Mouse (Mus musculus) neural tube, embryonic 11.5 days (tissue): ENCODE measurements around the gene Nwd2. TPM values are rescaled to one million over a fixed set of nuclear protein-coding genes. Genes with fewer than 3 reads are reported as not detected.

Experiments used
- ATAC-seq: fragments of 200-750 bp; cut with Nextera tagmentation; 2 replicates; pipeline ENCODE4 v1.8.0; 2017; ENCODE audit warnings: moderate number of reproducible peaks, mild to moderate bottlenecking, moderate TSS enrichment, moderate library complexity; ENCODE audit not compliant: insufficient read depth, low FRiP score, low TSS enrichment
- DNase-seq: peaks from one replicate; pipeline ENCODE4 v3.0.0-alpha.2; 2015; ENCODE audit warnings: low spot score
- H3K27ac ChIP-seq: fragments of 300-500 bp; sonication (generic); 2 replicates; pipeline ENCODE4 v1.5.1; 2014; ENCODE audit warnings: low read depth, mild to moderate bottlenecking, low read length
- H3K27me3 ChIP-seq: fragments of 300-500 bp; sonication (generic); 2 replicates; pipeline ENCODE4 v1.6.1; 2014; ENCODE audit warnings: mild to moderate bottlenecking, low read length, mixed read lengths; ENCODE audit not compliant: control insufficient read depth, insufficient read depth
- H3K36me3 ChIP-seq: fragments of 300-500 bp; sonication (generic); 2 replicates; pipeline ENCODE4 v1.6.1; 2014; ENCODE audit warnings: mild to moderate bottlenecking, low read length, moderate library complexity, mixed read lengths; ENCODE audit not compliant: control insufficient read depth, insufficient read depth
- H3K4me1 ChIP-seq: fragments of 300-500 bp; sonication (generic); 2 replicates; pipeline ENCODE4 v1.6.1; 2014; ENCODE audit warnings: low read length, mixed read lengths; ENCODE audit not compliant: control insufficient read depth, insufficient read depth
- H3K4me2 ChIP-seq: fragments of 300-500 bp; sonication (generic); 2 replicates; pipeline ENCODE4 v1.6.1; 2014; ENCODE audit warnings: low read depth, mild to moderate bottlenecking, moderate library complexity
- H3K4me3 ChIP-seq: fragments of 300-500 bp; sonication (generic); 2 replicates; pipeline ENCODE4 v1.5.1; 2014; ENCODE audit warnings: low read depth, low read length
- H3K9ac ChIP-seq: fragments of 300-500 bp; sonication (generic); 2 replicates; pipeline ENCODE4 v1.6.1; 2014; ENCODE audit warnings: mild to moderate bottlenecking, low read length
- H3K9me3 ChIP-seq: fragments of 300-500 bp; sonication (generic); 2 replicates; pipeline ENCODE4 v1.6.1; 2016; ENCODE audit warnings: low read length; ENCODE audit not compliant: control insufficient read depth
- WGBS: fragments of 180-500 bp; shearing (Covaris S2); extraction: QIAGEN DNeasy Blood & Tissue Kit; methylation state at CpG from one replicate; pipeline ENCODE4 v1.1.7; 2014; 5-methylcytosine and 5-hydroxymethylcytosine counted together
- polyA plus RNA-seq: library from polyadenylated mRNA; unstranded; fragments of >200 nt; fragmentation: Nextera tagmentation; extraction: Ambion mirVana; gene quantifications from 2 replicates; pipeline ENCODE4 v1.2.1, GENCODE M21; 2014

The Nwd2 gene
- polyA plus RNA-seq, 1 experiment from 2014 or later, result 5.6 TPM

GRCm38 (mm10) chr5:63819519-63819918 is 170.6 kb downstream of the Nwd2 start:
- H3K4me3 ChIP-seq, result no peak overlapping the region
- WGBS, result 77% methylated on average over 6 of the region's 6 CpGs
- no peaks in the 10 kb centered on the region for H3K36me3 ChIP-seq
- no peaks in the 10 kb centered on the region for H3K9me3 ChIP-seq
- no peak for ATAC-seq
- no peaks in the 10 kb centered on the region for H3K4me1 ChIP-seq
- no peak overlapping the region for H3K9ac ChIP-seq
- H3K27ac ChIP-seq, result no peak overlapping the region
- no peak overlapping the region for H3K4me2 ChIP-seq
- no peak for DNase-seq
- no peaks in the 10 kb centered on the region for H3K27me3 ChIP-seq

- H3K27me3 ChIP-seq, result no peaks in the 10 kb centered on the region
- 92% methylated on average over 5 of the region's 5 CpGs for WGBS
- H3K36me3 ChIP-seq, result no peaks in the 10 kb centered on the region
- H3K4me1 ChIP-seq, result no peaks in the 10 kb centered on the region
- H3K27ac ChIP-seq, result no peak overlapping the region
- ATAC-seq (no peak), DNase-seq (no peak)
- H3K9me3 ChIP-seq, result no peaks in the 10 kb centered on the region
- H3K4me3 ChIP-seq, result no peak overlapping the region
- H3K9ac ChIP-seq, result no peak overlapping the region
- no peak overlapping the region for H3K4me2 ChIP-seq
These were observed 172.3 kb downstream of the Nwd2 start for GRCm38 (mm10) chr5:63821176-63821575.

DNA sequence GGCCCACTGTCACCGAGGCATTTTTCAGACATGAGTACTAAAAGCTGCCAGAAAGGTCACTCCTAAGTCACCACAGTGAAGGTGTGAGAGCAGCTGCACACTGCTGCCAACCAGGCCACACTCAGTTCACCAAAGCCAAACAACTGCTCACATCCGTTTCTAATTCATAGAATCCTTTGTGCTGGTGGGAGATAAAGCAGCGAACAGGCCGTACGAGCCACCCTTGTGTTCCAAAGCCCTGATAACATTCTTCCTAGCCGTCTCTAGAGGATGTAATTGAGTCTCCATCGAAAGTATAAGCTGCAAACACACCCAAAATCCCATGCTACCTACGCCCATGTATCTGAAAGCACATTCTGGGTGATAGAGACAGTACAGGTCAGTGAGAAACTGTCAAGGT is 173.0 kb downstream of the Nwd2 start:
- no peak overlapping the region for H3K9ac ChIP-seq
- H3K27me3 ChIP-seq, result no peaks in the 10 kb centered on the region
- 79% methylated on average over 8 of the region's 8 CpGs for WGBS
- no peak for DNase-seq
- H3K36me3 ChIP-seq, result no peaks in the 10 kb centered on the region
- H3K4me1 ChIP-seq, result no peaks in the 10 kb centered on the region
- H3K4me2 ChIP-seq, result no peak overlapping the region
- H3K4me3 ChIP-seq, result no peak overlapping the region
- ATAC-seq, result no peak
- no peak overlapping the region for H3K27ac ChIP-seq
- no peaks in the 10 kb centered on the region for H3K9me3 ChIP-seq

DNA sequence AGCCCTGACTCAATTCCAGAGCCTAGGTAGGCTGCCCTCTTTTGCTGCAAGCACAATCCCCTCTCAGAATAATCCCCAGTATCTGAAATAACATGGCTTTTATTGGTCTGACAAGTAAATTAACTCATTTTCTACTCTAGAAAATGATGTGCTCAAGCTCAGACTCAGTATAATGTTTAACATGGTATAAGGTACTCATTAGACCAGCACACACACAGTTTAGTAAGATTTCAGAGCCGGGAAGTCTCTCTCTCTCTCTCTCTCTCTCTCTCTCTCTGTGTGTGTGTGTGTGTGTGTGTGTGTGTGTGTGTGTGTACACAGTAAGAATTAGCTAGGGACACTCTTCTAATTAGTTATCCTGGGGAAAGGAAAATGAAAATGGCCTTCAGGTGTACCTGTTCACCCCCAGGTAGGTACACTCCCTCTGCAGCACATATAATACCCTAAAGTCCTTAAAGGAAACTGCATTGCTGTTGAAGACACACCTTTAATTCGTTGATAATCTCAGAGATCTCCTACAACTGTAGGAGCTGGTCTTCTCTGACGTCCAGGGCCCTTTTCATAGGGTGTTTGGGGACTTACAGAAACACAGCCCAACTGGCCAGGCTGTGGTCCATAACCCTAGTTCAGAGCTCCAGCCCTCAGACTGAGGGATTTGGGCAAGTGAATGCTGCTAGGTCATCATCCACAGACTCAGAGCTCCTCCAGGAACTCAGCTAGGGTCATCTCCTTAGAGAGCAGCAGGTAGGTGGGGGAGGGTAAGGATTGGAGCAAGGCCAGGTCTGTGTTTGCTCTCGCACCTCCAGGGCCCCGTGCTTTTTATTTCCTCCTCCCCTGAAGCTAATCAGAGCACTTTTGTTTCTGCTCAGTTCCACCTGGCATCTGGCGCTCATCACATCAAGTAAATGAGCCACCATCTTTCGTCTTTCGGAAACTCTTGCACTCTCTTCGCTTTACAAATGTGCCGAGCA is 174.7 kb downstream of the Nwd2 start:
- Histone ChIP-seq H3K4me1 (no peaks in the 10 kb centered on the region), H3K4me3 (no peak overlapping the region), H3K9me3 (no peaks in the 10 kb centered on the region), H3K9ac (no peak overlapping the region), H3K36me3 (no peaks in the 10 kb centered on the region), H3K27me3 (no peaks in the 10 kb centered on the region), H3K4me2 (no peak overlapping the region), H3K27ac (no peak overlapping the region)
- 76% methylated on average over 10 of the region's 10 CpGs for WGBS
- DNase-seq (no peak), ATAC-seq (no peak)

GRCm38 (mm10) chr5:63824599-63825350 is 175.9 kb downstream of the Nwd2 start:
- WGBS, result 88% methylated on average over 8 of the region's 8 CpGs
- no peak for DNase-seq

DNA sequence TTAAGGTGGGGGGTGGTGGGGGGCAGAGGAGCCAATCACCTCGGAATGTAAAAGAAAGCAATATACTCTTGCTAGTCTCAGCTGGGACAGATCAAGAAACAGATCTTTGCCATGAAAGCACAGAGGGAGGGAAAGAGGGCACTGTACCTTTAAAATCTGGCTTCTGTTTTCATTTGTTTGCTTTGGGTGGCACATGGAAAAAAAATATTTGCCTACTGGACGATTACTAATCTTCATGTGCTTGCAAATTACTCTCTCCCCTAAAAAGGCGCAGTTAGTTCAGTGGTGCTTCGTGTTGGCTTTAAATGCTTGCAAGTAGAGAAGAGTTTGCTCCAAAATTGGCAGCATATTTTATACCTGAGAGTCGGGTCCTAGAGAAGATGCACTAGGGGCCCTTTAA is 177.0 kb downstream of the Nwd2 start:
- Histone ChIP-seq H3K27ac (no peak overlapping the region), H3K4me1 (no peaks in the 10 kb centered on the region), H3K4me2 (no peak overlapping the region), H3K9ac (no peak overlapping the region), H3K27me3 (no peaks in the 10 kb centered on the region), H3K9me3 (no peaks in the 10 kb centered on the region), H3K4me3 (no peak overlapping the region), H3K36me3 (no peaks in the 10 kb centered on the region)
- DNase-seq (no peak), ATAC-seq (no peak)
- WGBS, result 81% methylated on average over 5 of the region's 5 CpGs

More at GRCm38 (mm10) chr5:63824599-63825350, 175.9 kb downstream of the Nwd2 start:
- H3K4me3 ChIP-seq, result no peak overlapping the region
- H3K9me3 ChIP-seq, result no peaks in the 10 kb centered on the region
- H3K27me3 ChIP-seq, result no peaks in the 10 kb centered on the region
- H3K9ac ChIP-seq, result no peak overlapping the region
- no peaks in the 10 kb centered on the region for H3K4me1 ChIP-seq
- no peak overlapping the region for H3K4me2 ChIP-seq
- ATAC-seq, result no peak
- no peak overlapping the region for H3K27ac ChIP-seq
- H3K36me3 ChIP-seq, result no peaks in the 10 kb centered on the region

- DNase-seq (no peak), ATAC-seq (no peak)
- Histone ChIP-seq H3K4me1 (no peaks in the 10 kb centered on the region), H3K9ac (no peak overlapping the region), H3K36me3 (no peaks in the 10 kb centered on the region), H3K4me2 (no peak overlapping the region), H3K27me3 (no peaks in the 10 kb centered on the region), H3K9me3 (no peaks in the 10 kb centered on the region), H3K27ac (no peak overlapping the region), H3K4me3 (no peak overlapping the region)
- WGBS, result 80% methylated on average over 6 of the region's 6 CpGs
These were observed 178.1 kb downstream of the Nwd2 start for GRCm38 (mm10) chr5:63827006-63827405.

DNA sequence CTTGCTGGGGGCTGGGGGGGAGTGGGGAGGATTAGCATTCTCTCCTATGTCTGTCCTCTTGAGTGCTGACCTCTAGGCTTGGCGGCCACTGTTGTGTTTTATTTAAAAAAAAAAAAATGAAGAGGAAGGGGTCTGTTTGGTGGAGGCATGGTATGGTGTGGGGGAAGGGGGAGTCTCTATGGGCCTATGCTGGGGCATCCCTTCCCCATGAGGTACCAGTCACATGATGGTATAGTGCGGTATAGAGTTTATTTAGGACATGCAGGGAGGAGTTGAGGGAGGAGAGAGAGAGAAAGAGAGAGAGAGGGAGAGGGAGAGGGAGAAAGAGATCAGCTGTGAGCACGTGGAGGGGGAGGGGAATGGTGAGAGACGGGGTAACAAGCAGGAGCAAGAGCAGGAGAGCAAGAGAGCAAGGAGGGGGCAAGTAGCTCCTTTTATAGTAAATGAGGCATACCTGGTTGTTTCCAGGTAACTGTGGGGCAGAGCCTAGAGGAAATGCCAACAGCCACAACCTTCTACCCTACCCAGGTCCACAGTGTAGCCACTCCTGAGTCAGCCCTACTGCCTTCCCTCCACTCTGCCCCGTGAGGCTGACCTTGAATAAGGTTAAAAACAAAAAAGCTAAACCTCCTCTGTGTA is 178.6 kb downstream of the Nwd2 start:
- Histone ChIP-seq H3K27me3 (no peaks in the 10 kb centered on the region), H3K4me2 (no peak overlapping the region), H3K9ac (no peak overlapping the region), H3K4me1 (no peaks in the 10 kb centered on the region), H3K4me3 (no peak overlapping the region), H3K9me3 (no peaks in the 10 kb centered on the region), H3K27ac (no peak overlapping the region), H3K36me3 (no peaks in the 10 kb centered on the region)
- DNase-seq, result no peak
- no peak for ATAC-seq
- WGBS, result 52% methylated on average over 5 of the region's 5 CpGs
